Mouse (Mus musculus) G1E (cell line): ENCODE measurements at regions not wholly inside any gene's neighbourhood (a gene's known extent, or its start where the extent isn't known, plus 50 kb on each side); places are given as distances from the start of the nearest gene placed in this dataset.

ENCODE experiments used
- CTCF ChIP-seq: IDR thresholded peaks from 2 replicates; pipeline ENCODE4 v1.5.1; 2012; ENCODE audit warnings: low read depth, low read length, inconsistent platforms, mixed read lengths
- GATA1 ChIP-seq: IDR thresholded peaks from 2 replicates; pipeline ENCODE4 v1.6.1; 2012; ENCODE audit warnings: borderline replicate concordance, low read length, inconsistent platforms, mixed read lengths
- GATA2 ChIP-seq: IDR thresholded peaks from 2 replicates; pipeline ENCODE4 v1.6.1; 2012; ENCODE audit warnings: low read depth, low read length, inconsistent platforms, borderline replicate concordance
- POLR2AphosphoS5 ChIP-seq: IDR thresholded peaks from 2 replicates; pipeline ENCODE4 v1.6.1; 2012; ENCODE audit warnings: low read depth, low read length, inconsistent platforms; ENCODE audit not compliant: insufficient replicate concordance
- TAL1 ChIP-seq: conservative IDR thresholded peaks from 2 replicates; pipeline ENCODE4 v1.6.1; 2012; ENCODE audit warnings: low read depth, low read length, inconsistent platforms, mixed read lengths

DNA sequence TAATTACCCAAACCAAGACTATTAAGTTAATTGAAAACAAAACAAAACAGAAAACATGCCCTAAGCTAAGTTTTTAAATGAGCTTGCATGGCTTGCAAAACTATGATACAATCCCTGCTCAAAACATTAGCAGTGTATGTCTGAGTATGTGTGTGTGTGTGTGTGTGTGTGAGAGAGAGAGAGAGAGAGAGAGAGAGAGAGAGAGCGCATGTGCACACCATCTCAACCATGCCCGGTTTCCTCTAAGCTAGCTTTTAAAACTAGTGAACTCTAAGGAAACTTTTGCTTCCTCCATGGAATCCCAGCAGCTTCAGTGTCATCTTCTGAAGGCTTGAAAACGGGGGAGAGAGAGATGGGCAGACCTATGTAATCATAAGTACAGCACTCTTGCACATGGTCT, 114.3 kb downstream of the Rchy1 start:
- TF ChIP-seq CTCF (no peak), GATA1 (no peak), TAL1 (no peak), POLR2AphosphoS5 (no peak), GATA2 (no peak)
